Mouse (Mus musculus) adrenal gland, adult 18-20 months (tissue): ENCODE results near the gene Klf16. TPM values are rescaled to one million over a fixed set of nuclear protein-coding genes. Genes with fewer than 3 reads are reported as not detected.

Source experiments
- DNase-seq, 2 experiments: peaks; one replicate each; pipeline ENCODE4 v3.0.0; 2021 to 2022; ENCODE audit warnings: low spot score in 2 of 2
- total RNA-seq, 2 experiments: library from RNA; stranded (reverse); gene quantifications; 1 replicate in 1 of 2; 2 replicates in 1 of 2; pipeline ENCODE4 v1.2.3; 2021

Klf16 gene
- total RNA-seq, 2 experiments from 2014 or later = 11.3 to 12.3 TPM

- peak; percentile 63 to 75 for DNase-seq
Observed at GRCm38 (mm10) chr10:80576351-80577194, 548 bp downstream of the Klf16 start.

DNA sequence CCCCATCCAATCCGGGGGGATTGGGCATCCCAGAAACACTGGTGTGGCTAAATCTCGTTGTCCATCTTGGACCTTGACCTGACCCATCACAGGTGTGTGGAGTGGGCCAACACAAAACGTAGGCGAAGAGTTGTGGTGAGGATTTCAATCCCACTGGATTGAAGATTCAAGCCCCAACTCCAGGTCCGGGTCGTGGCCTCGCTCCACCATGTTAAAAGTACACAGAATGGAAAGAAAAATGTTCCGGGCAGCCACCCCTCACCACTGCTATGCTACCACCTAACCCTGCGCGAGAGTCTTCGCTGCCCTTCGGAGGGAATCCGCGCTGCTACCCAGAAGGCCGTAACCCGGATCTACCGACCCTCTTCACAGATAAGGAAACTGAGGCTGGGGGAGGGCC lies 1.2 kb downstream of the Klf16 start:
- no peak for DNase-seq

- DNase-seq = no peak
Observed at GRCm38 (mm10) chr10:80574896-80575295, 2.2 kb downstream of the Klf16 start.

DNA sequence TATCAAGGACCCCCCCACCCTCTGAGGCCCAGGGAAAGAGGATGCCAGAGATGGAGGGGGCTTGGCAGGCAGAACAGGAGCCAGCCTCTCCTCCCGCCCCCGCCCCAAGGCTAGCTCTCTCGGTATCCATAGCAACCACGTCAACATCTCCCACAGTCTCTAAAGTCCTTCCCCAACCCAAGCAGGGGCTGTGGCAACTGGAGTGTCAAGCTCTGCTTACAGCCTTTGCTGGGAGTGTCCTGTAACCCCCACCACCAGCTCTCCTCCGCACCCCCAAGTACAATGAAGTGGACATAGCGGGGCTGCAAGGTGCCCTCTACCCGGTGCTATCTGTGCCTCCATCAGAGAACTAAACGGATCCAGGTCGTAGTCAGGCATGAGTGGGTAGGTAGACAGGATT lies 3.2 kb downstream of the Klf16 start:
- DNase-seq = no peak

GRCm38 (mm10) chr10:80572477-80572876 lies 4.6 kb downstream of the Klf16 start:
- no peak for DNase-seq

DNA sequence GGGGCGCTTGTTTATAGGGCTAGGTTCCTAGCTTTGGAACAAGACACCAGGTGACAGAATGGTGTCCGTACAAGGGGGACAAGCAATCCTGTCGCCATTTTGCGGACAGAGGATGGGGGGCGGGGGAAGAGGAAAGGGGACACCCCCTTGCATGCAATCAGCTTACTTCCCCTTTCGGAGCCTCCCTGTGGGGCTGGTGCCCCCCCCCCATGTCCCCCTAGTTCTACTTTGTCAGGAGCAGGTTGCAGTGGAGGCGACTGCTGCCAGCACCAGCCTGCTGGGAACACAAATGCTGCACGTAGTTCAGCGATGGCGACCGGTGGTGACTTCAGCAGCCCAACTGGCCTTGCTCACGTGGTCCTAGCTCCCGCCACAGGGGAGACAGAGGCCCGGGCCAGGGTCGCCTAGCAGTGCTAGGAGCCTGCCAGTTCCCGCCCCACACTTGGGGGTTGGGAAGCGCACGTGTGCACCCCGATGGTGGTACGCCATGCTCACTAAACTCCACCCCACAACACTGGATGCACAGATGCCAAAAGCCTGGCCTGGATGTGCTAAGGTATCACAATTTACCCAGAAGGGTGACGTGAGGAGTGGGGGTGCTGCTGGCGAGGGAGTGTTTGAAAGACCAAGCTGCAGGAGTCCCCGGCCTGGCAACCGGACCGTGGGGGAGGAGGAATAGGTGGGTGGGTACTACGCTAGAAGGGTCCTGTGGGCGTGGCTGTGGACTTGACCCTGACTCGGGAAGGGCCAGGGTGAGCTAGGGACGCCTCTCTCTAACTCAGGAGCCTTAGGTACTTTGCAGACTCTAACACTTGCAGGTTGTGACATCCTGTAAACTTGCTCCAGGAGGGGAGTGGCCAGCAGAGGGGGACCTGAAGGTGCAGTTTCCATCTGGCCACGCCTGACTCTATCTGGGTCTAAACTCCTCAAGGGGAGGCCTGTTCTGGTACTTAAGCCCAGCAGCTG lies 6.0 kb downstream of the Klf16 start:
- no peak for DNase-seq

- no peak for DNase-seq
Observed at GRCm38 (mm10) chr10:80570419-80570818, 6.7 kb downstream of the Klf16 start.

GRCm38 (mm10) chr10:80569664-80570066 lies 7.5 kb downstream of the Klf16 start:
- DNase-seq = peak in 1 of 2 experiments; percentile 57

DNA sequence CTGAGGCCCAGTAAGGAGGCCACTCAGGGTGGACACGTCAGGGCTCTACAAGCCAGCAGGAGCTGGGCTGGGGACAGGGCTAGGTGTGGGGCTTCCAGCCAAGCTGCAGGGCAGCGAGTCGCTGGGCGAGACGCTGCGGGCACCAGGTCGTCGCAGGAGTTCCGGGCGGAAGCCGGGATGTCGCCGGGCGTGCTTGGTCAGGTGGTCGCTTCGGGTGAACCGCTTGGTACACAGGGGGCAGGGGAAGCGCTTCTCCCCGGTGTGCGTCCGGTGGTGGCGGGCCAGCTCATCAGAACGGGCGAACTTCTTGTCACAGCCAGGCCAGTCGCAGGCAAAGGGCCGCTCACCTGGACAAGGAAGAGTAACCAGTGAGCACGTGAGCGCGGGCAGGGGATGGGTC lies 8.2 kb downstream of the Klf16 start:
- DNase-seq = no peak

DNA sequence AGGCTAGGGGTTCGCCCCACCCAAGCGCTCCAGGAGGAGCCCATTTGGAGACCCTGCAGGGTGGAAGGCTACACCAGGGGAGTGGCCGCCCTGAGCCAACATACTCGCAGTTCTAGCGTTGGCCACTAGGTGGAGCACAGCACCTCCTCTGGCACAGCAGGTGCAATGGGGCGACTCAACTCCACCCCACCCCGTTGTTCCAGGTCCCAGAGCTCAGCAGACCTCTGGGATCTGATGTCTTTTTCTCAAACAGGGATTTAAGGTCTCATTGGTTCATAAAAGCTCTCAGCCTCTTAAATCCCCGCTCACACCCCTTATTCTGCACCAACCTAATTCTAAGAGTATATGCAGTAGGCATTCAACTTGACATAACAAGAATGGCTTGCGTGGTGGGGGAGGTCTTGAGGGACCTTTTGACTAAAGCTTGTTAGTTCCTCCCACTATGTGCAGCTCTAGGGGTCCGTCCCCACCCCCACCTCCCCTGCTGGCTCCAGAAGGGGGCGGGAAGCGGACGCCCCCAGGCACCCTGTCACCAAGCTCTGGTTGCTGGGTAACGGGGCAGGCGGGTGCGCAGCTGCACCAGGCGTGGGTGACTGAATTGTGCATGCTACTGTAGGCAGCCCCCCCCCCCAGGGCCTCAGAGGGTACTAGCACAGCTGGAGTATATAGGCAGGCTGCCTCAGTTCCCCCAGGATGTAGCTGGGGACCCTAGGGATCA lies 10.6 kb downstream of the Klf16 start:
- peak; percentile 88 to 90 for DNase-seq

DNA sequence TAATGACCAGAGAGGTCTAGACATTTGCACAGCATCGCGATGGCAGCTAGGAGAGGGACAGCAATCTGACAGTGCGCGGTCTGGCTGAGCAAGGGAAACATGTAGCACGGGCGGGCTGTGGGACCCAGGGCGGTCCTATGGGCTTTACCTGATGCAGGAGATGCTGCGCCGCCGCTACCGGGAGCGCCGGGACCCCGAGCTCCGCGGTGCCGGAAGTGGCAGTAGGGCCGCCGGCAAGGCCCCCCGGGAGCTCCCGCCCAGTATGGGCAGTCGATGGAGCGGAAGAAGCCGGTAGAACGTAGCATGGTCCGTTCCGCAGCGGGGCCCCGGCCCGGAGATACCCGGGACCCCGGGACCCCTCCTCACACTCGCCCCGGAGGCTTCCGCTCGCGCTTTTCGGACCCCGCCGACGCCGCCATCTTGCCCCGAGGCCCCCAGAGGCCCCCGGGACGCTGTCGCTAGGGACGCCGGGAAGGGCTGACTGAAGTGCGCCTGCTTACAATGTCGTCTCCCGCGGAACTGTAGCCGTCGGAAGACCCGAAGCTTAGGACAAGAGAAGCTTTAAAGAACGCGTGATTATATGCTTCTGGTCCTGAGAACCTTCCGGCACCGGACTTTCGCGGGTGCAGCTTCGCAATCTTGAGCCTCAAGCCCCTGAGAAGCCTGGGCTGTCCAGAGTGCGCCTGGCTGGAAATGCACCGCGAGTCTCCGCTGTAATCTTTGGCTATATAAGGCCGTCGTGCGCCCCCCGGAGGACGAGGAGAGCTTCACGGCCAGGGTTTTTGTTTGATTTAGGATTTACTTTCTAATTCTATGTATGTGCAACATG lies 15.8 kb downstream of the Klf16 start, which contains the start of gene Rexo1:
TSS of gene Rexo1 (minus strand) at position 445 of the 829 bp plus-strand sequence.
- peak; percentile 88 to 89 for DNase-seq

- no peak for DNase-seq
Observed at GRCm38 (mm10) chr10:80560621-80561020, 16.5 kb downstream of the Klf16 start.

DNA sequence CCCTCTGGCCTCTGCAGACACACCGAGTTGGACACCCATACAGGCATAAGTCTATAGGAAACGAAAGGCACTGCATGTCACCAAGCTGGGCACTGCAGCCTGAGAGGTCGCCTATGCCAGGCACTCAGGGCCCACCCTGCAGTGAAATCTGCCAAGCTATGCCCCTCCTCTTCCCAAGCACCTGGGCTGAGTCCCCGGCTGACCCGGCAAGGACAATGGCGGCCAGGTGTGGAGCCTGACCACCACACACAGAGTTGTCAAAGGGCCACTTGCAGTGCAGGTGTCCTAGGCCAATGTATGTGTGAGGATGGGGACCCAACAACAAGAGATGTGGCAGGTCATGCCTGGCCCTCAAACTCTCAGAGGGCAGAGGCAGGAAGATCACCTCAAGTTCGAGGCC lies 17.7 kb downstream of the Klf16 start:
- DNase-seq = no peak

DNA sequence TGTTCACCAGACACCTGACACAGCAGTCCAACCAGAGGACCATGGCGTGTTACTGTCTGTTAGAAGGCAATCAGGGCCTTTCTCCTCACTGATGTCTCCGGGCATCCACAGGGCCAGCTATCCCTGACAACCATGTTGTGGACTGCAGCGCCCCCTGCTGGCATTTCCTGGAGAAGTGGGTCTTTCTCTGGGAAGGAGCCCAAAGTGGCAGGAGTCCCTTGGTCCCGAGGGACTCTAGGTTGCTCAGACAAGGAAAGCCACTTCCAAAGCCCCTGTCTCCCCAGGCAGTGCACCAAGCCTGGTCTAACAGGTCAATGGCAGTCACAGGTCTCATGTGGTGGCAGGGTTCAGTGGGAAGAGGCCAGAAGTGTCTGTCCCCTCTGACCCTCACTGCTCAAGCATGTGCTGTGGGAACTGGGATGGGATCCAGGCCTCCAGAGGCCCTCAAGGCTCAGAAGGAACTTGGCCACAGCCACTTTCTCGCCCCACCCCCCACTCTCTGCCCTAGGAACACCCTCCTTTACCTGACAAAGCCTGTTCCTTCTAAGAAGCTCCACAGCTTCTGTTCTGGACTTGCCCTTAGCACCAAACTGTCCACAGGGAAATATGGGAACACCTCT lies 19.7 kb downstream of the Klf16 start:
- peak; percentile 89 to 90 for DNase-seq

DNA sequence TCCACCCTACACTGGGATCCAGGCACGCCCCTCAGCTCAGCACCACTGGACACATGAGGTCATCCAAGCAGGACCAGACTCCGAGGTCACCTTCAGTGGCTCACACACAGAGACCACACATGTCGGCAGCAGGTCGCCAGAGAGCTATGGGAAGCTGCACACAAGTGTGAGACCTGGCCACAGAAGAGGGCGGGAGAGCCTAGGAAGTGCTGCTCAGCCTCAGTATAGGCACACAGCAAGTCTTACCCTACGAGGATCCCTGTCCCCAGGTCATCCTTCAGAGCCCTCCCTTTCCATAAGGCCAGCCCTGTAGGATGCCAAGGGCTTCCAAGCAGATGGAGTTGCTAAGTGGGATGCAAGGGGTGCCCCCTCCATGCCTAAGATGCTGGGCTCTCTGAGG lies 23.1 kb downstream of the Klf16 start:
- DNase-seq = no peak

GRCm38 (mm10) chr10:80553575-80553974 lies 23.5 kb downstream of the Klf16 start:
- no peak for DNase-seq

DNA sequence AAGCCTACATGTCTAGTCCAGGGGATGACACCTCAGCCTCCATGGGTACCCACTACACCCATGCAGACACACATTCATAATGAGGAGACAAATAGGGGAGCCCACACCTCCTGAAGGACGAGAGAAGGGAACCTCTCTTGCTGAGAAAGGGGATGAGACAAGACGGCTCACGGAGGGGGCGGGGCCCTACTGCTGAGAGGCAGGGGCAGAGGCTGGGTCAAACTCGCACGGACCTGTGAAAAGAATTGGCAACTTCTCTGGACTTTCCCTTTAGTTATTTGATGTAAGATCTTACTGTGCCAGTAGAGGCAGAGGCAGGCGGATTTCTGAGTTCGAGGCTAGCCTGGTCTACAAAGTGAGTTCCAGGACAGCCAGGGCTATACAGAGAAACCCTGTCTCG lies 24.8 kb downstream of the Klf16 start:
- no peak for DNase-seq

DNA sequence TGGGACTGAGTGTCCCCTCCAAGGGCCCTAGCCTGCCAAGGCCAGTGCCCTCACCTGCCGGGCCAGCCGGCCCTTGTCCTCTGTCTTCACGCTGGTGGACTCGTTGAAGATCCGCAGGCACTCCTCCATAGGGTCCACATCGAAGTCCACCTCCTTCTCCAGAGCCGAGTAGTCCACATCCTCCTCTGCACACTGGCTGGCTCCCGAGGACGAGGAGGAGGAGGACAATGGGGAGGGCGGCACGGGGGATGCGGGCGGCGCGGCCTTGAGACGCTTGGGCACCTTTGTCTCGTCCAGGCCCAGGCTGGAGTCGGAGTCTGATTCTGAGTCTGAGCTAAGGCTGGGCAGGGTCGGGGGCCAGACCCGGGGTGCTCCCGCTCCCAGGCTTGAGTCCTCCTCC lies 27.8 kb downstream of the Klf16 start:
- no peak for DNase-seq

GRCm38 (mm10) chr10:80548428-80549006 lies 28.6 kb downstream of the Klf16 start:
- DNase-seq = peak; percentile 81 to 82
